Mouse (Mus musculus): ENCODE data around the gene Zbed6.

GRCm38 (mm10) chr1:133610601-133611000, 50.1 kb downstream of the Zbed6 start:
- TF ChIP-seq CTCF (IDR thresholded peaks at IDR 0.05; ENCODE audit: insufficient read depth, low read depth, low read length) (no peak), POLR2A (IDR thresholded peaks at IDR 0.05; ENCODE audit: insufficient read depth, low read depth, low read length) (no peak)
